Mouse (Mus musculus) ovary, postnatal 14 days (tissue): Measurements from ENCODE around the gene Olfr67.
"Not testable (repeated sequence)": the region's sequence is repeated elsewhere in the genome, so short reads cannot be mapped to it uniquely, and the experiment has no call there.

ENCODE experiments used
- DNase-seq: peaks from one replicate; pipeline ENCODE4 v3.0.0; 2022; ENCODE audit warnings: low spot score

Olfr67 gene

DNA sequence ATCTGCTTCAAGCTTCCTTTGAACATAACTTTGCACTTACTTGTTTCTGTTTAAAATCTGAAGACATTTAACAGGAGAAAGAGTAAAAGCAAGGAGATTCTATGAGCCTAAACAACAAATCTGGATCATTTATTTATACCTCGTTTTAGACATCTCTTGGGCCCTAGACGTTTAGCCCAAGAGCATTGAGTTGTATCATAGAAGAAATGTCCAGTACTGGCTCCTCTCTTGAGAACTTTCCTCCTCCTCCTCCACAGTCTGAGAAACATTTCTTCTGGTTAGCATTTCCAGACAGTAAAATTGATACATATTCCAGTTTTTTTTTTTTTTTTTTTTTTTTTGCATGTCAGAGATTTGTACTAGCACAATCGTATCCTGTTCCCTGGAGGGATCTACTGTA is at the start of gene Olfr67:
TSS of gene Olfr67 (minus strand) at position 101 of the 400 bp plus-strand sequence.
- DNase-seq: no peak

DNA sequence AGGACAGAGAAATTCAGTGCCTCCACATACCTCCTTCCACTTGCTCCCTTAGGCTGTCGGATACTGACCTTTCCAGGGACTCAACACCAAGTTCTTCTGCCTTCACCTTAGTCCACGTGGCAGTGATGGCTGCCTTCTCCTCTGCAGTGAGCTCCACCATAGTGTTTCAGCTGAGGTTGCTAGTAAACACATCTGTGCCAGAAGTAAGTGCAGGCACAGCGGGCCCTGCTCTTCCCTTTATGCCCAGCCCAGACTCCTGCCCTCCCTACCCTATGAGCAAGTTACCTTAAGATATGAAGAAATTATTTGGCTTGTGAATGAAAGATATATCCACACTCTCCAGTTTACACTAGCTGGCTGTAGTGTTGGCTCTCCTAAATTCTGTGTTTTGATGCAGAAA is 48.6 kb upstream of the Olfr67 start, which contains the start of gene Hbb-bh2:
TSS of gene Hbb-bh2 (minus strand) at position 253 of the 400 bp plus-strand sequence.
- no peak for DNase-seq

DNA sequence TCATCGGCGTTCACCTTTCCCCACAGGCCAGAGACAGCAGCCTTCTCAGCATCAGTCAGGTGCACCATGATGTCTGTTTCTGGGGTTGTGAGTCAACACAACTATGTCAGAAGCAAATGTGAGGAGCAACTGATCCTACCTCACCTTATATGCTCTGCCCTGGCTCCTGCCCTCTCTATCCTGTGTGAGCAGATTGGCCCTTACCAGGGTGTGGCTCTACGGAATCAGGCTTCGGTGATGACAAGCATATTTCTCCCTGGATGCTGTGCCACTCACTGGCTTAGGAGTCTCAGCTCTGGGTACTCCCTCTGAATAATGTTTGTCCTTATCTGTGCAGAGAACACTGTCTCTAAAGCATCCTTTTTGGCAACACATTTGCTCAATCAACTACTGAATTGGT is 36.2 kb upstream of the Olfr67 start, which contains the start of gene Hbb-bs:
TSS of gene Hbb-bs (minus strand) at position 289 of the 400 bp plus-strand sequence.
- no peak for DNase-seq

DNA sequence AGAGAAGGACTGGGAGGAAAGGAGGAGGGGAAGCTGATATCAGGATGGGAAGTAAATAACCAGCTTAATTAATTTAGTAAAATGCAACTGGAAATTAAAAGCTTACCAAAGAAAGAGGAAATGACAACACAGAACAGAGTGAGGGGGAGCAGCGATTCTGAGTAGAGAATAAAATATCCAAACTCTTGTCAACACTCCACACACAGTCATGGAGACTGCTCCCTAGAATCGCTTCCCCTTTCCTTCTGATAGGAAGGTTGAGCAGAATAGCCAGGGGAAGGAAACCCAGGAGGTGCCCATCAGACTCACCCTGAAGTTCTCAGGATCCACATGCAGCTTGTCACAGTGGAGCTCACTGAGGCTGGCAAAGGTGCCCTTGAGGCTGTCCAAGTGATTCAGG is 35.5 kb upstream of the Olfr67 start:
- DNase-seq: not testable (repeated sequence)

DNA sequence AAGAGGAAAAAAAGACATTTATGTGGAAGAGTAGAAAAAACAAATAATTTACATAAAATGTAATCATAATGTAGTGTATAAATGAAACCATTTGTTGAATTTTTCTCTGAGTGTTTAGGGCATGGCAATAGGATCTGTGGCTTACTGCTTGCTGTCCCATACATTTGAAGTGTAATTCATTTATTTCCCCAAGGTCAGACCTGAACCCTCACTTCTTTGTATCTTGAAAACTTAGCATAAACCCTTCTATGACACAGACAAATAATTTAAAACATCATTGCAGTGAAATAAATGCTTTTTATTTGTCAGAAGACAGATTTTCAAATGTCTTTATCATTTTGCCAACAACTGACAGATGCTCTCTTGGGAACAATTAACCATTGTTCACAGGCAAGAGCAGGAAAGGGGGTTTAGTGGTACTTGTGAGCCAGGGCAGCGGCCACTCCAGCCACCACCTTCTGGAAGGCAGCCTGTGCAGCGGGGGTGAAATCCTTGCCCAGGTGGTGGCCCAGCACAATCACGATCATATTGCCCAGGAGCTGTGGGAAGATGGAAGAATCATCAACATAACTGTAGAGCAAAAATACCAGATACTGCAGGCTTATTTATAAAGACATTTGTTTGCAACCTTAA is 34.8 kb upstream of the Olfr67 start:
- no peak for DNase-seq

DNA sequence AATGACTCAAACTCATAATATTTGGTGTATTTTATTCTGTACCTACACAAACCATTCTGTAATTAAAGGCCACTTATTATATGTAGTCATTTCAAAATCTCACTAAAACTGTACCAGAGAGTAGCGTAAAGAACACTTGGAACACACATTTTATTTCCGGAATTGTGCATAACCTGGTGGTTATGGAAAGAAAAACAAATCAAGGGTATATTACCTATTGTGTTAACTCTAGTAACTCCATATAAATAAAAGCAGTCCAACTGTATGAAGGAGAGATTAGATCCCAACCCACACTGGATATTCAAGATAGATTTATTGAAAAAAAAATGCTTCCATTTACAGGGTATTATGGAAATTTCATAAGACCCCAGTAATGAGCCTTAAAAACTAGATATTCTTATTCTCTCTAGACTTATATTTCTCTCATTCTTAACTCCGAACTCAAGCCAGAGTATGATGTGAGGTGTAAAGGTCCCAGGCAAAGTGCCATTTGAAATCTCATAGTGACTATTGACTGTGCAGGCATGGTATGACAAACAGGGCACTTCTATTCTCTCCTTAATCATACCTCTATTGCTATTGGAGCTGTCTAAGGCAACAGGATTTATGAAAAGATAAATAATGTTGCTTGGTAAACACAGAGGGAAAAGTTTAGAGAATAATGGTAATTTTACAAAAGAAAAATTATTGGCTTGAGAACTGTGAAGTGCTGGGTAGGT is 34.1 kb upstream of the Olfr67 start:
- no peak for DNase-seq

DNA sequence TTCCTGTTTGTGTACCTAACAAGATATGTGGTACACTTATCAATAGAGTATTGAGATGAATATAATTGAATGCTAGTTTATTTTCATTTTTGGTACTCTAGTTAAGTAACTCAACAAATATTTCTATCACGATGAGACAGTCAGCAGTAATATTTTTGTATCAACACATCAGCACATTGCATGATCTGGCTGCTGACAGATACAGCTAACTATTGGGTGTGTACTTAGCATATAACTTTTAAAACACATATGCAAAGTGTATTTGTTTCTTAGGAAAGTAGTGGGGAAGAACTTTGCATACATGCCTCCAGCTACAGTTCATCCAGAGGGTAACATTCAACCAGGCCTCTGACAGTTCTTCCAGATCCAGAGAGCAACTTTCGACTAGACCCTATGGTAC is 33.0 kb upstream of the Olfr67 start:
- DNase-seq: no peak

DNA sequence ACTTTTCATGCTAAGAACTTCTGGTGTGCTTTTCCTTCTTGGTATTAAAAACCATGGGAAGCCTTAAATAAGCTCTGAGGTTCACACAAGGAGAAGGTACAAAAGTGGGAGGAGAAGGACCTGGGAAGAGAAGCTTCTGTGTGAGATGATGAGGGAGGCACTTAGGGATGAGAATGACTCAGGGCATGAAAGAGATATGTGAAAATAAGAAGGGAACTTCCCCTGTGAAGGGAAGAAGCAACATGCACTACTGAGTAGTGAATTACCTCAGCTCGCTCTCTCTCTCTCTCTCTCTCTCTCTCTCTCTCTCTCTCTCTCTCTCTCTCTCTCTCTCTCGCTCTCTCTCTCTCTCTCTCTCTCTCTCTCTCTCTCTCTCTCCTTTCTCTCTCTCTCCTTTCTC is 23.5 kb upstream of the Olfr67 start:
- DNase-seq: not testable (repeated sequence)

DNA sequence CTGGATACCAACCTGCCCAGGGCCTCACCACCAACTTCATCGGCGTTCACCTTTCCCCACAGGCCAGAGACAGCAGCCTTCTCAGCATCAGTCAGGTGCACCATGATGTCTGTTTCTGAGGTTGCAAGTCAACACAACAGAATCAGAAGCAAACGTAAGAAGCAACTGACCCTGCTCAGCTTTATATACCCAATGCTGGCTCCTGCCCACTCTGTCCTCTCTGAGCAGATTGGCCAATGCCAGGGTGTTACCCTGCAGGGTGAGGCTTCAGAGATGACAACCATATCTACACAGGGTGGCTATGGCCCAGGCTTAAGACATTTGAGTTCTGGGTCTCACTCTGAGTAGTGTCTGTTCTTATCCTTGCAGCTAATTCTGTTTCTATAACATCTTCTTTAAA is 22.1 kb upstream of the Olfr67 start, which contains the start of gene Hbb-bt:
TSS of gene Hbb-bt (minus strand) at position 231 of the 400 bp plus-strand sequence.
- no peak for DNase-seq

DNA sequence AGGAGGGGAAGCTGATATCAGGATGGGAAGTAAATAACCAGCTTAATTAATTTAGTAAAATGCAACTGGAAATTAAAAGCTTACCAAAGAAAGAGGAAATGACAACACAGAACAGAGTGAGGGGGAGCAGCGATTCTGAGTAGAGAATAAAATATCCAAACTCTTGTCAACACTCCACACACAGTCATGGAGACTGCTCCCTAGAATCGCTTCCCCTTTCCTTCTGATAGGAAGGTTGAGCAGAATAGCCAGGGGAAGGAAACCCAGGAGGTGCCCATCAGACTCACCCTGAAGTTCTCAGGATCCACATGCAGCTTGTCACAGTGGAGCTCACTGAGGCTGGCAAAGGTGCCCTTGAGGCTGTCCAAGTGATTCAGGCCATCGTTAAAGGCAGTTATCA is 21.5 kb upstream of the Olfr67 start:
- not testable (repeated sequence) for DNase-seq

DNA sequence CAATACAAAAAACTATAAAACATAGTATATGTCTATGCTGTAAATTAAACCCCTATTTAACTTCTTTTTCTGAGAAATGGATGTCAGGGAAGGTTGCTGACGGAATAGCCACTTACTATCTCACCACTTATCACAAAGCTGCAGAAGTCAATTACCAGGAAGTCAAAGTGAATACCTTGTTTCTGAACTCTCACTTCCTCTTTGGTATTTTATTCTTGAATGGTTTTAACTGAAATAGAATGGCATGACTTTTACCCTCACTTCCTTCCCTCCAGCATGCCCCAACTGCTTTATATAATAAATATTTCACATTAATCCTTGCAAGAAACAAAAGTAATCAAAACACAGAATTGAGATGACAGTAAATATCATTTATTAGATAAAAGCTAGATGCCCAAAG is 20.6 kb upstream of the Olfr67 start:
- no peak for DNase-seq

DNA sequence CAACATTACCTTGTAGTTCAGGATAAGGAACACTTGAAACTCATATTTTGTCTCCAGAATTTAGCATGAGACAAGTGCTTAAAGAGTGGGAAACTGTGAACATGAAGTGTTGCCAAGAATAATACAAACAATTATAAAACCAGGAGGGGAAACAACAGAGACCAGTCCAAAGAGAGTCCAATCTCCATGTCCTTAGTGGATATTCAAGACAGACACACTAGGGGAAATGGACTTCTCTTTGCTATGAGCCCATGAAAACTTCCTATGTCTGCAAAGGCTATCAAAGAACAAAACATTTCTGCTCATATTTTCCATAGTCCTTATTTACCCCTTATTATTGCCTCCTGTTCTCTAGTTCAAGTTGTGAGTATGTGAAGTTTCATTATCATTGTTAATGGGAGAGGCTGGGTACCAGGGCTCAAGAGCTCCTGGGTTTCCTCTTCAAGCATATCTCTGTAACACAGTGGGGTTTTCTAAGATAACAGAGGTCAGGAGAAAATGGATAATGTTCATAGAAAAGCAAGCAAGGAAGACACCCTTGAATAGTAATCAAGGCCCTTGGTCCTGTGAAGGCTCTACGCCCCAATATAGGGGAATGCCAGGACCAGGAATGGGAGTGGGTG is 19.7 kb upstream of the Olfr67 start:
- DNase-seq: no peak

DNA sequence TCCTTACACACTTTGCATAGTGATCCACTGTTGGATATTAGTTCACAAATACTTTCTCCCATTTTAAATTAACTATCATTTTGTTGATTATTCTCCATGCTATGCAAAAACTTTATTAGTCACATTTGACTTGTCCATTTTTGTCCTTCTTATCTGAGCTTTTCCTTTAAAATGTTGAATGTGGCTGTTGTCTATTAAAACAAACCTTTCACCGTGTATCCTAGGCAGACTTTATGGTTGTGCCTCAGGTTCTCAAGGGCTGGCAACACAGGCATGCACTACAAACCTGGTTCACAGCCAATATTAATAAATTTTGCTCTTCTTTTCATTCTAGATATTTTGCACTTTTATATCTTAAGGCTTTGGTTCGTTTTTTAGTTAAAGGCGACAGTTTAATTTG is 19.1 kb upstream of the Olfr67 start:
- DNase-seq: no peak

DNA sequence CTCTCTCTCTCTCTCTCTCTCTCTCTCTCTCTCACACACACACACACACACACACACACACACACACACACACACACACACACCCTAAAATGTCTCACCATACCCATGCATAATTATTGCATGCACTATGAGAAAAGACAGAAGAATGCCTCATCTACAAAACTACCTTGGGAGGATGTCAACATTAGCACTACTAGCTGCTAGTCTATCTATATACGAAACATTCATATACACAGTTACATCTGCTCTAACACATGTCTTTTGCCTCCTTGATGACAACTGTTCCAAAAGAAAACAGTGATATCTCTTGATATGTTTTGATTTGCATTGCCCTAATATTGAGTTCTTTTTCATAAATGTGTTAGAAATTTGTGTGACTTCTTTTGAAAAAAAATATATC is 18.7 kb upstream of the Olfr67 start:
- no peak for DNase-seq

DNA sequence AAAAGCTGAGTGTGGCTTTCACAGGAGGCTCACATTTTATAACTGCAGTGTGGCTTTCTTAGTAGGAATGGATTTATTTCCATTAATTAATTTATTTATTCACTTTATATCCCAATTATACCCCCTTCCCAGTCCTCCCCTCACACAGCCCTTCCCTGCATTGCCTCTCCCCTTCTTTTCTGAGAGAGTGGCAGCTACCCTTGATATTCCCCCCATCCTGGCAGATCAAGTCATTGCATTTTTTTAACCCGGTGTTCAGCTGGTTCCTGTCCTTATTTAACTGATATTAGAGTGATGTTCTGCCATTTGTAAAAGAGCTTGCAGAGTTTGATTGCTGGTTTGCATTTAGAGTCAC is 18.2 kb upstream of the Olfr67 start:
- DNase-seq: no peak

DNA sequence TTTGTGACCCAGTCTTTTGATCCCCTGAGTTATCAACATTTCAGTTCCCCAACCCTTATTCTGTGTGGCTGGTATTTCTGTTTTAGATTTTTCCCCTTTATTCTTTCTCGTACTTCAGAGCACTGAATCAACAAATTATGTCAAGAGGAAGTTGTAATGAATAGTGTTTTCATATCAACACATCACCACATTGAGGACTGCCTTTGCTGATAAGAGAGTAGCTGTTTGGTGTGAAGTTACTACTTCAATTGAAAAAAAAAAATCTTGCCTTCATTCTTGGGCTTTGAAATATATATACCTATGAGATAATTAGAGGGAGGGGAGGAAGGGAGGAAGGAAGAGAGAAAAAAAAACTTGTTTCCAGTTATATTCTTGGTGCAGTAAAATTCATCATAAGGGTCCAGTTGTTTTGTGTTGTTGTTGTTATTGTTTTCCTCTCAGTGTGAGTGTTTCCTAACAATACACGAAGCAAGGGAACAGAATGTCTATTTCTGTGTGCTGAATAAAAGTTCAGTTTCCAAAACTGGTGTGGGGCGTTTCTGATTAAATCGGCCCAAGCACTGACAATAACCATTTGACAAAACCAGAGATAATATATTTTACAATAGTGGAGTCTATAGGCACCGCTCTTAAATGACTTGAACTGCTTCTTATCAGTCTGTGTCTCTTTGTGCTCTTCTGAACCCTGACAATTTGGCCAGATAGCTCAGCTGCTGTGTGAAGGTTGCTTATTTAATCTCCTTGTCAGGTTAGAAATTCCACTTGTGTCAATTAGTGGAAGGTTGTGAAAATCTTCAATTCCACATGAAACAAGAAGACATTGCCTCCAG is 17.6 kb upstream of the Olfr67 start:
- no peak for DNase-seq

DNA sequence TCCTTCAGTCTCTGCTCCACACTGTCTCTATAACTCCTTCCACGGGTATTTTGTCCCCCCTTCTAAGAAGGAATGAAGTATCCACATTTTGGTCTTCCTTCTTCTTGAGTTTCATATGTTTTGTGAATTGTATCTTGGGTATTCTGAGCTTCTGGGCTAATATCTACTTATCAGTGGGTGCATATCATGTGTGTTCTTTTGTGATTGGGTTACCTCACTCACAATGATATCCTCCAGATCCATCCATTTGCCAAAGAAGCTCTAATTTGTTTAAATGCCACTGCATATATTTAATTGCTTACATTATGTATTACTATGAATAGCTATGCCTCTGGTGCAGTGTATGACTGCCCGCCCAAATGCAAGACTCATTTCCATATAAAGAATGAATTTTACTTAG is 16.5 kb upstream of the Olfr67 start:
- DNase-seq: not testable (repeated sequence)

DNA sequence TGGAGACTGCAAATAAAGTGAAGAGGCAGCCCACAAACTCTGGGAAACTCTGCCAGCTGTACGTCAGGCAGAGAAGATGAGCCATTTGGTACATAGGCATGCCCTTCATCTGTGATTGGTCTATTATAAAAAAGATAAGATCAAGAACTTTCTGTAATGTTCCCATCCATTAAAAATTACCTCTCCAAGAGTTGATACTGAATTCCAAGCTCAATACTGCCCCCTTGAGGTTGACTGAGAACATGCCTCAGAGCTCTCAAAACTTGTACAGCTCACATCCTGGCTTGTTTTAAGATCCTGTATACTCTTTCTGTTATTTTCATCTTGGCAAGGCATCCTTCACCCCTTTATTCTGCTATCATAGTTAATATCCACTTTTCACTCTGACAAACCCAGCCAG is 15.2 kb upstream of the Olfr67 start:
- peak; percentile 1 for DNase-seq

DNA sequence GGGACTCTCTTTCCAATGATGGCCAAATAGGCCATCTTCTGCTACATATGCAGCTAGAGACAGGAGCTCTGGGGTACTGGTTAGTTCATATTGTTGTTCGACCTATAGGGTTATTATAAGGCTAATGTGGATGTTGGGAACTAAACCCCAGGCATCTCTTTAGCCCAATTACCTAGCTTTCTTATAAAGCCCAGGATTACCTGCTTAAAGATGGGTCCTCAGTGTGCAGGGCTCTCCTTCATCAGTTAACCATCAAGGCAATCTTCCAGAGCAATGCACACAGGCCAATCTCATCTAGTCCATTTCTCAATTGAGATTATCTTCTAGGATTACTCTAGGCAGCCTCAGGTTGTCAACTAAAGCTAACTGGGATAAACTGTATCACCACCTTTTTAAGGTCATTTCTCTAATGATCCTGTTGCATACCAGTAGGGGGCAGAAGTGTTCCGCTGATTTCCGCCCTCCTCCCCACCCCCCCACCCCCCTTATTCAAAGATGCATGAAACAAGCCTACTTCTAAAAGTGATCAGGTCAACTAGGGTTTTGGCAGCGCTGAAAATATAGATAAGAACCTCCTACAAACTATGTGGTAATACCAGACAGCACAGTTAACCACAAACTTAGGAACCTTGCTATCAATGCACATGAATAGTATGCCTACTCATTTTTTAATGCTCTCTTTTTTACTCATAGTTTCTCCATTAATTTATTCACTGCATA is 1.2 kb upstream of the Olfr67 start:
- DNase-seq: no peak

DNA sequence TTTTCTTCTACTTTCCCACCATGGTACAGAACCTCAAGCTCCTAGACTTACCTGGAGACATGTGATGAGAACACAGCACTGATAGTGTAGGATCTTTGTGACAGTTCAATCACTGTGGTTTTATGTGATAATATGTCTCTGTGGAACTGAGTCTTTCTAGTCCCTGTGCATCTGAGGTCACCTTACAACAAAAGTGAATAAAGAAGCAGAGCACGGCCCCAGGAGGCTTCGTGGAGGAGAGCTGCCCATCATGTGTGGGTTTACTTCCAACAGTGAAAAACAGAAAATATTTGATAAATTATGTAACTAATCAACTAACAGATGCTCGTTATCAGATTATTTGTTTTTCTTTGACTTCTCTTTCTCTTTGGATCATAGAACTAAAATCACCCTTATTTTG is 12.0 kb downstream of the Olfr67 start, which contains the start of gene Olfr68:
TSS of gene Olfr68 (minus strand) at position 101 of the 400 bp plus-strand sequence.
- no peak for DNase-seq

DNA sequence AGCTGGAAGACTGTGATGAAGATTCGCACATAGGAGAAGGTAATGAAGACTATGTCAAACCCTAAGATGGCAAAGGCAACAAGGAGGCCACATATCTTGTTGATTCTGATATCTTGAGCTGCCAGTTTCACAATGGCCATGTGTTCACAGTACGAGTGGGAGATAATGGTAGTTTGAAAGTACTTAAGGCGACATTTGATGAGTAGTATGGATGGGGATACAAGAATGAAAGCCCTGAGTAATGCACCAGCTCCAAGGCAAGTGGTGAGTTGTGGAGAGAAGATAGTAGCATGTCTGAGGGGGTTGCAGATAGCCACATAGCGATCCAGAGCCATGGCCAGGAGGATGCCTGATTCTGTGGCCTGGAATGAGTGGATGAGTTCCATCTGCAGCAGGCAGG is 14.0 kb downstream of the Olfr67 start:
- DNase-seq: not testable (repeated sequence)

DNA sequence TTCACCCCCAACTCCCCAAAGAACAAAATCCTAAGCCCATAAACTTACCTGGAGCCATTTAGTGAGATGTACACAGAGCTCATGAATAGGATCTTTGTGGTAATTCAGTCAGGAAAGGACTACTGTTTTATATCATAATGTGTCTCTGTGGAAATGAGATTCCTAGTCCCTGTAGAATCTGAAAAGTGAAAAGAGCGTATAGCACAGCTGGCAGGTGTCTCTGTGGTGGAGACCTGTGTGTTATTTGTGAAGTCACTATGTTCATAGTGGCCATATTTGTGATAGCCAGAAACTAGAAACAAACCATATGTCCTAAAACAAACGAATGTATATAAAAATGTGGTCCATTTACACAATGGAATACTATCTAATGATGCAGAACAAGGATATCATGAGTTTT is 20.1 kb downstream of the Olfr67 start, which contains the start of gene Olfr69:
TSS of gene Olfr69 (minus strand) at position 101 of the 400 bp plus-strand sequence.
- no peak for DNase-seq
